Mouse (Mus musculus) embryo, embryonic 10.5 days (tissue): ENCODE data around the gene Glis1.
A peak's percentile ranks its signal among the peaks of the same experiment; 100 is the strongest.

Source experiments
- DNase-seq: peaks from one replicate; pipeline ENCODE4 v3.0.0-alpha.2; 2015; ENCODE audit warnings: low spot score

Gene Glis1

GRCm38 (mm10) chr4:107434356-107435237, at the start of gene Glis1:
Gene Glis1, plus strand, starts transcription at chr4:107434591.
- DNase-seq = peak; percentile 85

DNA sequence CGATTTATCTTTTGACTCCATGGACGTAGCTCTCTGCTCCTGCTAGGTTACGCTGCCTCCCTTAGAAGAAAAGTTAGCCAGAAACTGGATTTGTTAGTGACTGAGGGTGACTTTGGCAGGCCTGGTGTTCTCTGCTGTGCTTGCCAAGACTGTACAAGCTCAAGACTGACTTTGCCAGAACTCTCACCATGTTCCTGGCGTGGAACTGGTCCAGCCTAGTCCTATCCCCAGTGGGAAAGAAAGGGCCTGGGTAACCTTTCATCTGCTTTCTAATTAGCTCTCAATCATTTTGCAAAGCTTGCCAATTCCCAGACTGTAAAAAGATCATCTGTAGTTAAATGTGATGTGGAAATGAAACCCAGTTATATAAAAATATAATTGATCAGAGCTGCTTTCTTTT, 47.4 kb upstream of the Glis1 start:
- DNase-seq = no peak

DNA sequence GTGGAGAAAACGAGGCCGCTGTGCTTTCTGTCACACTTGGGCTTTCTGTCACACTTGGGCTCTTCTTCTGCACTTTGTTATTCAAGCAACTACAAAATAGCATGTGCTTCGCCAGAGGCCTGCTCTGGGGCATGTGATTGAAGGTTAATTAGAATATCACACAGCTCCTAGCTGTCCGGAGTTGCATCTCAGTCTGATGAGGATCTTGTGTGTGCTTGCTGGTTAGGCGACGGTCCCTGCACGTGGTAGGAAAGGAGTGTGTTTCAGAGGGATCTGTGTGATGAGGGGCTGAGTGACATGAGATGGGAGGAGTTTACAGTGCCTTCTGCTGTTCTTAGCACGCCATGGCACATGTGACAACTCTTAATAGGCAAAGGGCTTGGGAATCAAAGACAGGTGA, 46.9 kb upstream of the Glis1 start:
- no peak for DNase-seq

GRCm38 (mm10) chr4:107388291-107388690, 46.1 kb upstream of the Glis1 start:
- DNase-seq = no peak

DNA sequence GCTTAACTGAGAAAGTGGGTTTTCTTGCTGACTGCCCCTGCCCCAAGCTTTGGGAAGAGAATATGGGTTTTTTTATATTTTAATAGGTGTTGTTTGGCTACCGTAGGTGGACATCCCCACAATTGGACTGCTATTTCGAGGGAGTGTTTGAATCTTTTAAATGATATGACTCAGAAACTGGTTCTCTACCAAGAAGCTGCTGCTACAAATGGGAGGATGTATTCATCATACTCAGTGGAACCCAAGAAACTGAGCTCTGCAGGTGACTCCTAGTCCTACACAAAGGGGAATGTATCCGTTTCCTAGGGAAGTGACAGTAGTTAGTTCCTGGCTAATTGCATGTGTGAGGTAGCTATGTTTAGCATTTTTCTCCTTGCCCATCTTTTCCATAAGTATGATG, 45.0 kb upstream of the Glis1 start:
- no peak for DNase-seq

DNA sequence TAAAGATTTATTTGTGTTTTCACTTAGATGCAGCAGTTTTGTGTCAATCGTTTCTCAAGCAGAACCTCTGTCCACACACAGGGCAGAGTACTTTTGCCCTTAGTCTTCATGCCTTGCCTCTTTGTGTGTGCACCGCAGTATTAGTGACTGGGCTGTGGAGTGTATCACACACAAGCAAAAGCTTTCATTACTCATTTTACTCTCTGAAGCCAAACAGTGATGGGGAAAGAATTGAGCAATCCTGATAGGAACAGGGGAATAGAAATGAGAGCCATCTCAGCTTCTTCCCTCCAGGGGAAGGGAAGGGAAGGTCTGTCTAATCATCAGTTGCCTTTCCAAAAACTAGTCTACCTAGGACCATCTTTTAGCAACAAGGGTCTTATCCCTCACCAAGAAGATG, 40.6 kb upstream of the Glis1 start:
- no peak for DNase-seq

DNA sequence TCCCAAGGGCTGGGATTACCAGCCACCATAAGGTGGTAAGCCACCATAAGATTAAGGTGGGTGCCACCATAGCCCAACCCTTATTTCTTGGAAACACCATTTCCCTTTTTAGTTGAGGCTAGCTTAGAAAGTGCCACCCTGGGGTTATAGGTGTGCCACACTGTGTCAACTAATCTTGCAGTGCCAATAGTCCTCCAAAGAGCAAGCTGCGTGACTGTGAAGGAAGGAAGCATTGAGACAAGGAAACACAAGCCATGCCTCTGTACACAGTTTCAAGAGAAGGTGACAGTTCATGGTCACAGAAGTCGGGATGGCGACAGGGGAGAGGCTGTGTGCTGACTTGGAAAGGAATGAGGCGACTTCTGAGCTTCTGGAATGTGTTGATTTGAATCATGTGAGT, 14.2 kb upstream of the Glis1 start:
- no peak for DNase-seq

GRCm38 (mm10) chr4:107421711-107422110, 12.7 kb upstream of the Glis1 start:
- no peak for DNase-seq

DNA sequence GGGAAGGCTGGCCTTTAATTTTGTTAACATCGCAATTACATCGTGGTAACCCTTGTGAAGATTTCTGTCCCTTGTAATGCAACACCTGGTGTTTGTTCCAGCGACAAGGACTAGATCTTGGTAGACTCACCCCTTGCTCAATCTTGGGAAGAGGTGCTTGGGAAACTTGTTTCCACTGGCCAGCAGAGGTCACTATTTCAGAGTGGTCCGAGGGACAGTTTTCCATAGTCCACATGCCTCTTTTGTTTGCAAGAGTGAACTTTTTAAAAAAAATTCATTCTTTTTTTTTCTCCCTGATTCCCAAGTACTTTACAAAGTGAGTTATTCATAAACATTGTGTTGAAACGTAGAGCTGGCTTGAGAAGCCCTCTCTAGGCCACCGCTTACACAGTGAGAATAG, 12.2 kb upstream of the Glis1 start:
- peak; percentile 84 for DNase-seq

GRCm38 (mm10) chr4:107425616-107426015, 8.8 kb upstream of the Glis1 start:
- no peak for DNase-seq

DNA sequence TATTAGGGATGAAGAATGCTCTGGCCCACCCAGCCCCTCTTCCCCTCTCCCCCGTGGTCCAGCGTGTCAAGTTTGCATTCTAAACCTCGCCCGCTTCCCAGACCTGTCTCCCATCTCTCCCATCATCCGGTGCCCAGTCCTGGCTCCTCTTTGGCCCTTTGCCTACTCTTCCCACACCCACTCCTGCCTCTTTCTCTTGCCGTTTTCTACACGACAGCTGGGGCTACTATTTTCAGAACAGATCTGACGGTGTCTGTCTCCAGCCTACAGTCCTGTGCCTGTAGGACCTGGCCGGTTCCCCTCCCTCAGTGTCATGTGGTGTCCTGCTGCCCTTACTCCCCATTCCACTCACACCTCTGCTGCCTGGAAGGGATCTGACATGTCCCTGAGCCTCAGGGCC, 7.8 kb upstream of the Glis1 start:
- DNase-seq = no peak

GRCm38 (mm10) chr4:107432717-107433116, 1.7 kb upstream of the Glis1 start:
- DNase-seq = no peak

DNA sequence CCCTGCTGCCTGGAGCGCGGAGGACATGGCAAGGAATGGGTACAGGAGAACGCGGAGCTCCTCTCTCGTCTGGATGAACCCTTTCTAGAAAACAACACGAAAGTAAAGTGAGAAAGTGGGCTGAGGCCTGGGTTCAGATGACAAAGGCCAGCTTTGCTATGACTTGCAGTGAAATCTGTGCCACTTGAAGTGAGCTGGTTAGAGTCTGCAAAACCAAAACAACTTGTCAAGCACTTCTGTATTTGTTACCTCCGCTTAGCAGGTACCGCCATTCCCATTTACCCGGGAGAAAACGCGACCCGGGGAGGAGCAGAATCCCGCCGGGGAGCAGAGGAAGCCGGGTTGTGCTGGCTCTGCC, 414 bp upstream of the Glis1 start:
- no peak for DNase-seq

DNA sequence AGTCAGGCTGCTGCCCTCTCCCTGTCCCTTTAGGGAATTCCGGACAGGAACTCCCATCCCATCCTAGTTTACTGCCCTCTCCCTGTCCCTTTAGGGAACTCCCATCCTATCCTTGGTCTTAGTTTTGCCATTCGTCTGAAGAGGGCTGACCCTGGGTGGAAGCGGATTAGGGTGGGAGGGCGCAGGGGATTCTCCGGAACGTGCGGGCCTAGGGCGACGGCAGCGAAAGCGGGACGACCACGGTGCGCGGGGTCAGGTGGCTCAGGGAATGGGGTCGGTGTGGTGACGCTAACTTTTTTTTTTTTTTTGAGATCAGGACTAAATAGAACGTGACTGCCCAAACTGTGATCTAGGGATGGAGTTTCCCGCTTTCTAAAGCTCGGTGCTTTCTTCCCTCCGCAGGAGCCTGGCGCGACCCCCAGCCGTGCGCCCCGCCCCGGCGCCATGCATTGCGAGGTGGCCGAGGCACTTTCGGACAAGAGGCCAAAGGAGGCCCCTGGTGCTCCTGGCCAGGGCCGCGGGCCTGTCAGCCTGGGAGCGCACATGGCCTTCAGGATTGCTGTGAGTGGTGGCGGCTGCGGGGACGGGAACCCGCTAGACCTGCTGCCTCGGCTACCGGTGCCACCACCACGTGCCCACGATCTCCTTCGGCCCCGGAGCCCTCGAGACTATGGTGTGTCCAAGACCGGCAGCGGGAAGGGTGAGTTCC, 1.0 kb downstream of the Glis1 start:
- no peak for DNase-seq

DNA sequence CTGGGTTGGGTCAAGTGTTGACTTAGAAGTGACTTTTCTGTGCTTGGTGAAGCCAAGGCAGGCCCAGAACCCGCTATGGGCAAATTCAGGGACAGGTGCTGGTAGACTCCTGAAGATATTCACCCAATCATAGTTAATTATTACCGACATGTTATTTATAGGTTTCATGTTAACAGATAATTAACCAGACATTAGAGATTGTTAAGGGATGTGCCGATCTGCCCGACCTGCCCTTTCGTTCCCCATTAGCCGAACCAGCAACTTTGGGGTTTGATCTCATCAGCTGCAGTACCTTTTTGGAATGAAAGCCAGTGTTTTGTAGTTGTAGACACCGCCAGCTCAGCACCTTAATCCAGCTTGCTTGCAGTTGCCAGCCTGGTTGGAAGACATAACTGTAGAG, 2.1 kb downstream of the Glis1 start:
- DNase-seq = no peak

DNA sequence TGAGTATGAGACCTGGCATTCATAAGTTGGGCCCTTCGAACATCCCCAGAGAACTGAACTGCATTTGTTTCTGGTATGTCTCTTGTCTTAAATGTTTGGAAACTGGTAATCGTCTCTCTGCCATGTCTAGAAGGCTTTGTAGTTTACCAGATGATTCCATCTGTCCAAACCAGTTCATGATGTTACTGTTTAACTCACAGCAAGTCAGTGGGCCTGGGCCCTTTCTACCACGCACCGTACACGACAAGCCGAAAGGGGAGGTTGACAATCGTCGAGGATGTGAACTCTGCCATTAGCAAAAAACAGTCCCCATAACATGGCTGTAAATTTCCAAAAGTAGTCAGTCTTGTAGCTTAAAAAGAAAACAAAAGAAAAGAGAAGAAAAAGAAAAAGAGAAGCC, 4.3 kb downstream of the Glis1 start:
- no peak for DNase-seq

- no peak for DNase-seq
Observed at GRCm38 (mm10) chr4:107440306-107440705, 5.9 kb downstream of the Glis1 start.

GRCm38 (mm10) chr4:107442288-107442687, 7.9 kb downstream of the Glis1 start:
- no peak for DNase-seq

DNA sequence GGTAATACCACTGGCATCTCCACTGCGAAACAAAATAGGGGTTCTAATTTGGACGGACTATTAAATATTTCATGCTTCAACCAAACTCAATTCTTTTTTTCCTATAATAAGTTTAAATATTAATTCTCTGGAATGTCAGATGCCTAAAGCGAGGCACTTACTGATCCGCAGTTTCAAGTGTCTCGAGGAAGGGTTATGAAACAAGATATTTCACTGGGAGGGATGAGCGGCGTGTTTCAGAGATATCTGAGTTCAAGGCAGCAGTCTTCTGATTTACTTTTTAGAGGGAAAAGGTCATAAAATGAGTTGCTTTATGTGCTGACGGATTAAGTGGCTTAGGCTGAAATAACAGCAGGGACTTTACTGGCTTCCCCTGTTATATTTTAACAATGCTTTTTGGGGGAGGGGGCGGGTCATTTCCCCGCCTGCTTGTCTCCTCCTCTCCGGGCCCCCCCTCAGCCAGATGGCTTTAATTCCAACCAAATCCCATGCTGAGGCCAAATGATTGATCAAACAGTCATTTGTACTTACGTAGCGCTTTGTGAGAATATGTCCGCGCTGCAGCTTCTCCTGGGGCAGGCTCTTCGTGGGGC, 8.6 kb downstream of the Glis1 start:
- no peak for DNase-seq

DNA sequence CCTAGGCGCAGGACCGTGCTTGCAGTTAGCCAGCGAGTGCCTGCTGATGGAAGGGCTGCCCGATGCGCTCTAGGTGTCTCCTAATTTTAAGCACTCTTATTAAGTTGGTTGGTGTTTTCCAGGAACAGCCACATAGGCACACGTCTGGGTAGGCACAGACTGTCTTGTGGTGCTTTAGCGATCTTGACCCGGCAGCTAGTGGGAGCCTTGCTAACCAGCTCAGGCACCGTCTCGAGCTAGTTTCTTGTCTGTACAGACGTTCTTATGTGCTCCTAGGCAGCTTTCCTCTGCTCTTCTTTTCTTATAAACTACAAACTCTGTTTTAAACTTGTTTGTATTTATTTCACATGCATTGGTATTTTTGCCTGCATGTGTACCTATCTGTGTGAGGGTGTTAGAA, 9.2 kb downstream of the Glis1 start:
- no peak for DNase-seq

GRCm38 (mm10) chr4:107448481-107448880, 14.1 kb downstream of the Glis1 start:
- DNase-seq = no peak

GRCm38 (mm10) chr4:107449519-107449918, 15.1 kb downstream of the Glis1 start:
- no peak for DNase-seq
